Mouse (Mus musculus): Measurements from ENCODE around the gene Gm11020.

The Gm11020 gene

DNA sequence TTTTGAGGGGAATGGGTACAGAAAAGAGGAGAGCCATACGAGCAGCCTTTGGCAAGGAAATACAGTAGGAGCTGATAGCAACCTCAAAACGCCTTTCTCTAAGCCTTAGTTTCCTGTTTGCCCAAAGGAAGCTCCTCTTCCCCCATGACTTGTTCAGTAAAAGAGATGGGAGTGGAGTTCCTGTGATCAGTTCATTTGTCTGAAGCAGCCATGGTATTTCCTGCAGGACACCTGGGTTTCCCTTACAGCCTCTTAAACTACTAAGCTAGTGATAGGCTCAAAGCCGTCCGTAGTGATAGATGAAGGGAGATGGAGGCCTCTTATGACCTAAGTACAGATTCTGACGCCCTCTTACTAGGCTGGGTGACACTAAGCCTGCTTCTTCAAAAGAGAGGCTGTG is 21.1 kb downstream of the Gm11020 start:
- DNase-seq: no peak

DNA sequence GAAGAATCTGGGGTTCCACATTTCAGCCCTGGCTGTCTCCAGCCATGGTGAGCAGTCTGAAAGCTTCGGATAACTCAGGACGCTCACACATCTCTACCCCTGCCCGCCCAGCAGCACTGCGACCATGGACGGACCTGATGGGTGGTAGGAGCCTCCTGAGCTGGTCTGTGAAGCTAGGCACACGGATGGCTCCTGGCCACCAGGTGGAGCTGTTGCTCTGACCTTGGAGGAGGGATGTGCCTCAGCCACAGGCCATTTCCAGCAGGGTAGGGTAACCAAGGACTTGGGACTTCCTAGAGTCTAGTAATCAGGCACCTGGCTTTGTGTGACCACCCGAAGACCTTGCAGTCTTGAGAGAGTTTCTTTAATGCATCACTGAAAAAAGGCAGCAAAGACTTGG is 22.6 kb downstream of the Gm11020 start:
- DNase-seq: peak; percentile 86 to 95

- no peak for DNase-seq
These were observed 23.3 kb downstream of the Gm11020 start for GRCm38 (mm10) chr8:104344622-104345021.

- DNase-seq: no peak
These were observed 25.3 kb downstream of the Gm11020 start for GRCm38 (mm10) chr8:104346706-104347105.

DNA sequence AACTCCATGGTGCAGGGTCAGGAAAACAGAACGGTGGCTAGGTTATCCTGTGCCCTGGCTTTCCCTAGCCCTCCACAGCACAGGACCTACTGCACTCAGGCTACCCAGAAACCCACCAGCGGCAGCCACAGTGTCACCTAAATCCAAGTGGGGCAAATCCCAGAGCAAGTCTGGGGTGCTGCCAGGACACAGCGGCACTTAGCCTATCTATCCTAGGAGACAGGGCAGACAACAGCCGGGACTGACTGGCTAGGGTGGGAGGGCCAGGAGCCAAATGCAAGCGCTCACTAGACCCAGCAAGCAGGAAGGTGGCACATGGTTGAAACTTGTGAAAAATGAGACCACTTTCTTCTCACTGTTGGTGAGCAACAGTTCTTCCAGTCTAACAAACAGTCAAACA is 27.6 kb downstream of the Gm11020 start:
- no peak for DNase-seq

- DNase-seq: no peak
These were observed 28.7 kb downstream of the Gm11020 start for GRCm38 (mm10) chr8:104350047-104350446.

GRCm38 (mm10) chr8:104353186-104353585 is 31.8 kb downstream of the Gm11020 start:
- DNase-seq: no peak

GRCm38 (mm10) chr8:104354504-104354903 is 33.1 kb downstream of the Gm11020 start:
- DNase-seq: no peak

DNA sequence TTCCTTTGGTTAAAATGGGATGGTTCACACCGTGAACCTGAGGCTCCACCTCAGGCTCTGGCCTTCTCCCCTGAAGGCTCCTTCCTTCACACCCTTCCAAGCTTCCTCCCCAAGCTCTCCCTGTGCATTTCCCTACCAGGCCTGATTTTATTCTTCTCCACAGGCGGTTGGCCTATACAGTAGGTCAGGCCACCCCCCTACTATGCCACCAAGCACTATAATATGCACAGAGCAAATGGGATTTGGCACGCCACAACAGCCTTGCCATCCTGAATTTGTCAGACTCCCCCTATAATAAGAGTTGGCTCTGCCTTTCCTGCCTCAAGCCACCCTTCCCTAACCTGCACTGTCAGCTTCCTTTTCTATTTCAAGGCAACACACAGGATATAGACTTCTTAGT is 37.3 kb downstream of the Gm11020 start:
- no peak for DNase-seq

- DNase-seq: peak in 1 of 2 experiments; percentile 21
These were observed 38.5 kb downstream of the Gm11020 start for GRCm38 (mm10) chr8:104359778-104360456.

DNA sequence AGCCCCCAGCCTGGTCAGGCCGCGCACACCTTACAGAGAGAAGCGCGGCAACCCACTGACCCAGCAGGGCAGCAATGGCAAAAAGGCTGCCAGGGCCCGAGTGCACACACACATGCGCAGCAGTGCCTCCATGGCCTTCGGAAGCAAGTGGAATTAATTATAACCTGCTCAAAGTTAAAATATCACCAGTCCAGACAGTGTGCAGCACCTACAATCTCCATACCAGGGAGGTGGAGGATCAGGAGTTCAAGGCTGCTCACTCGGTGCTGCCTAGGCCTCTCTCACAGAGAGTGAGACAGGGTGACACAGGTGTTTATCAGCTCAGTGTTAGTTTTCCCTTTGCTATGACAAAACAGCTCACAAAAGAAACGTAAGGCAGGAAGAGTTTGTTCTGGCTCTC is 44.3 kb downstream of the Gm11020 start:
- DNase-seq: peak; percentile 45 to 46

DNA sequence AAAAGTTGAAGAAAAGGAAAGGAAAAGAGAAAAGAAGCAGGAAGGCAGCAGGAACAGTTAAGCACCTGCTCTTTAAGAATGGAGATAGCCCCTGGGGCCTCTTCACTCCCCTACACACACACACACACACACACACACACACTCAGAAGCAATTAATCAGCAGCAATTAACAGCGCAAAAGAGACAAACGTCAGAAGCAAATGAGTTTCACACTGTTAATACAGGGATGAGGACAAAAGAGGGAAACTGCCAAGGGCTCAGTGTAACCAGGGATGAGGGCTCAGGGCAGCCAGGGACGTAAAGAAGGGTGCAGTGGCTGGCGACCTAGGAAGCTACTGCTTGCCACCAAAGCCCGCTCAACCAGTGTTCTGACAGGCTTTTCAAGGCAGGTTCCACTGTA is 46.0 kb downstream of the Gm11020 start:
- DNase-seq: no peak

DNA sequence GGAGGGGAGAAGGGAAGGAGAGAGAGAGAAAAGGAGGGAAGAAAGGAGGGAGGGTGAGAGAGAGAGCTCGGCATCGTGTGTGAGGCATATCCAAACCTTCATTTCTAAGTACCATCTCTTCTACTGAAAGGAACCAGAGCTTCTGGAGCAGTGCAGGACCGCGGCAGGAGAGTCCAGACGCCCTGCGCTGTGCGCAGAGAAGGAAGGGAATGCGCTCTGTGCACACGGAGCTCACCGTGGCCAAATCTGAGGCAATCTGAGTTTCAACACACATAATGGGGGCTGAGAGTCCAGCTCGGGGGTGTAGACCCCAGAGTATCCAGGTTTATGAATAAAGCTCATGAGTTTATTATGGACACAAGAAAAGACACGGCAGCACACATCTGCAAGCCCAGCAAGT is 48.2 kb downstream of the Gm11020 start:
- no peak for DNase-seq

GRCm38 (mm10) chr8:104370071-104370470 is 48.7 kb downstream of the Gm11020 start:
- DNase-seq: peak; percentile 51 to 54

DNA sequence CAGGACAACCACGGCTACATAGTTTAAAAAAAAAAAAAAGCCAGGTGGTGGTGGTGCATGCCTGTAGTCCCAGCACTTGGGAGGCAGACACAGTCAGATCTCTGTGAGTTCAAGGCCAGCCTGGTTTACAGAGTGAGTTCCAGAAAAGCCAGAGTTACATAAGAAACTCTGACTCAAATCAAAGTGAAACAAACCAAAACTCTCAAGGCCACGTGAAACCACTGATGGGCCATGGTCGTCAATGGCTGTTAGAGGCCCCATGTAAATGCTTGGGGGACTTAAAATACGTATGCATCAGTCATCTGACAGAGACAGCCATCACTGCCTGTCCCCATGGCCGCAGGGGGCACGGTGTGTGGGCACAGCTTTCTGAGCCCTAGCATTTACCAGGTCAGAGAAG is 49.8 kb downstream of the Gm11020 start:
- no peak for DNase-seq

Measured in kidney, postnatal 36 days (tissue).